Mouse (Mus musculus) liver, embryonic 14.5 days (tissue): ENCODE measurements around the gene Ngfr. TPM values are rescaled to one million over a fixed set of nuclear protein-coding genes. Genes with fewer than 3 reads are reported as not detected.

Experiments
- ATAC-seq: fragments of 200-750 bp; cut with Nextera tagmentation; 2 replicates; pipeline ENCODE4 v1.8.0; 2017; ENCODE audit warnings: moderate number of reproducible peaks, mild to moderate bottlenecking, moderate library complexity; ENCODE audit not compliant: insufficient read depth
- DNase-seq, 3 experiments: peaks; one replicate each; pipeline ENCODE4 v3.0.0-alpha.2; 2012 to 2013; ENCODE audit warnings: low read depth in 3 of 3, low spot score in 3 of 3
- H3K27ac ChIP-seq: fragments of 300-500 bp; sonication (generic); 2 replicates; pipeline ENCODE4 v1.5.1; 2014; ENCODE audit warnings: moderate library complexity, mild to moderate bottlenecking, control low read depth, inconsistent platforms
- H3K27me3 ChIP-seq: fragments of 300-500 bp; sonication (generic); 2 replicates; pipeline ENCODE4 v1.6.1; 2014; ENCODE audit warnings: mild to moderate bottlenecking, low read length, moderate library complexity; ENCODE audit not compliant: control insufficient read depth, insufficient read depth
- H3K36me3 ChIP-seq: fragments of 300-500 bp; sonication (generic); replicated peaks from 2 replicates; pipeline ENCODE4 v1.6.1; 2014; ENCODE audit warnings: low read depth; ENCODE audit not compliant: control insufficient read depth, insufficient read depth
- H3K4me1 ChIP-seq, 2 experiments: fragments of 200-500 bp in 1 of 2; fragments of 300-500 bp in 1 of 2; sonication (generic) in 1 of 2; replicated peaks; 2 replicates each; pipeline ENCODE4 v1.6.1; 2012 to 2014; ENCODE audit warnings: antibody characterized with exemption in 1 of 2, inconsistent platforms in 1 of 2, low read length in 1 of 2; ENCODE audit not compliant: control insufficient read depth in 2 of 2, insufficient read depth in 2 of 2
- H3K4me2 ChIP-seq: fragments of 300-500 bp; sonication (generic); 2 replicates; pipeline ENCODE4 v1.6.1; 2014; ENCODE audit warnings: low read depth, mild to moderate bottlenecking, control low read depth, moderate library complexity
- H3K4me3 ChIP-seq, 2 experiments: fragments of 200-500 bp in 1 of 2; fragments of 300-500 bp in 1 of 2; sonication (generic) in 1 of 2; 2 replicates each; pipeline ENCODE4 v1.5.1; 2012 to 2014; ENCODE audit warnings: low read depth in 2 of 2, low read length in 2 of 2, mild to moderate bottlenecking in 2 of 2, control low read depth in 1 of 2, inconsistent platforms in 1 of 2, moderate library complexity in 1 of 2; ENCODE audit not compliant: insufficient read depth in 1 of 2
- H3K9ac ChIP-seq: fragments of 300-500 bp; sonication (generic); replicated peaks from 2 replicates; pipeline ENCODE4 v1.6.1; 2014; ENCODE audit warnings: mild to moderate bottlenecking, control low read depth, moderate library complexity
- H3K9me3 ChIP-seq: fragments of 300-500 bp; sonication (generic); 2 replicates; pipeline ENCODE4 v1.6.1; 2016; ENCODE audit warnings: low read length, mixed read lengths; ENCODE audit not compliant: control insufficient read depth
- CTCF ChIP-seq: IDR thresholded peaks from 2 replicates; pipeline ENCODE4 v1.5.1; 2016; ENCODE audit warnings: antibody characterized with exemption, low read depth, control low read depth
- EP300 ChIP-seq: IDR thresholded peaks from 2 replicates; pipeline ENCODE4 v1.6.1; 2016; ENCODE audit warnings: antibody characterized with exemption, low read depth
- WGBS: fragments of 180-500 bp; shearing (Covaris S2); extraction: QIAGEN DNeasy Blood & Tissue Kit; methylation state at CpG from one replicate; pipeline ENCODE4 v1.1.7; 2014; ENCODE audit not compliant: insufficient replicate concordance; 5-methylcytosine and 5-hydroxymethylcytosine counted together
- polyA plus RNA-seq, 2 experiments: library from polyadenylated mRNA; depleted of rRNA in 1 of 2; stranded (reverse) in 1 of 2; unstranded in 1 of 2; fragments of >200 nt; fragmentation: Nextera tagmentation in 1 of 2; extraction: Ambion mirVana in 1 of 2; gene quantifications; 2 replicates each; pipeline versions ENCODE4 v1.2.1 to v1.2.3; 2012 to 2014

The Ngfr gene
- polyA plus RNA-seq, 2 experiments: 1.2 to 2.1 TPM

DNA sequence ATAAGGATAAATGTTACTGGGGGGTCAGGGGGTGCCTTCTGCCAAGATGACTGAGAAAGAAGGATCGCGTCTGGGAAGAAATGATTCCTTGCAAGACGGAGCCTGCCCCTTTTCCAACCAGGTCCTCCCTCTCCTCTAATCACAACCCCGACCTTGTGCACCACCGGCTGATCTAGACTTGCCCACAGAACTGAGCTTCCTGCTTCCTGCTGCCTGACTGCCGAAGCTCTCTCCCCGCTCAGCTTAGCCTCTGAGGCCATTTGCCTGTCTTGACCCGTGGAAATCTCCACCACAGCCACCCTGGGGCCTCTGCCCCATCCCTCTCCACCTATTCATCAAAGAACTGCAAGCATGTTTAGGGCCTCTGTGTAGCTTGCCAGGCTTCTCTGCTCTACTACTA lies 11.2 kb downstream of the Ngfr start:
- 44% methylated on average over 8 of the region's 8 CpGs for WGBS
- H3K9ac ChIP-seq: no peak overlapping the region
- no peak overlapping the region for H3K4me3 ChIP-seq
- TF ChIP-seq CTCF (no peak), EP300 (no peak)
- no peaks in the 10 kb centered on the region for H3K4me1 ChIP-seq
- ATAC-seq: no peak
- peaks cover 26% of the 10 kb centered on the region for H3K27me3 ChIP-seq
- no peak overlapping the region for H3K27ac ChIP-seq
- no peaks in the 10 kb centered on the region for H3K9me3 ChIP-seq
- no peak for DNase-seq
- no peaks in the 10 kb centered on the region for H3K36me3 ChIP-seq
- no peak overlapping the region for H3K4me2 ChIP-seq

DNA sequence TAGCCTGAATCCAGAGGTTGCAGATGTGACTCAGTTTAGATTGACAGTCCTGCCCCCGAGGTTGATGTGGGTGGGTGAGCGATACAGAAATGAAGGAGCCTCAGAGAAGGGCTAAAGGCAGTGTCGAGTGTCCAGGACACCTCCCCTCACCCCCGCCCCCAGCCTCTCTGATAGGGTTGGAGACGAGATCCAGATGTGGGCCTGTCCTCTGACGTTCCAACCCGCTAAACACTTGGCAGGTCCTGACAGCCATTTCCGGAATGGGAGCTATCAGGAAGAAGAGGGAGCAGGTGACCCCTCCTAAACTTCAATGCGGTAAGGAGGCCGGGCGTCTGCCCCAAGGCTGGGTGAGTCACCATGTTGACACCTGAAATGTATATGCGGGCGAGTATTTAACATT lies 11.7 kb downstream of the Ngfr start:
- DNase-seq (no peak), ATAC-seq (no peak)
- no peaks in the 10 kb centered on the region for H3K4me1 ChIP-seq

DNA sequence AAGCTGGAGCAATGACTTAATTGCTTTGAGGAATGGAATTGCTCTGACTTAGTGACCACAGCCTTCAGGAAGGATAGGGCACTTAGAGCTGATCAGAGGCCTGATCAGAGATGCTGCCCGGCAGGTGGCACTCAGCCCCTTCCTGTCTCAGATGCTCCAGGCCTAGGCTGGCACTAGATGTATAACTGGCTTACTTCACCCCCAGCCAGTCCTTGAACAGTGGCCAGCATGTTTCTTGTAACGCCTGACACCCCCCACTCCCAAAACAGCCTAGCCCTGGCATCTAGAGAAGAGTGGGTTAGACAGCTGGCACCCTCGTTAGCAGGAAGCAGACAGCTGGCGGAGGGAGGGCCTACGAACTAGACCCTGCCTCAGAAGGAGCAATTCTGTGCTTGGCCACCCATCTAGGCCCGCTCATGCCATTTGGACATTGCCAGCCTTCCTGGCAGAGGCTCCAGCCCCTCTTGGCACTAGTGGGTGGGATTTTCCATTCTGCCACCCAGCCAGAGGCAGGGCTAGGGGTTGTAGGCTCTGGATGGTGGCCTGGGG lies 12.7 kb downstream of the Ngfr start:
- H3K4me1 ChIP-seq: no peaks in the 10 kb centered on the region
- no peak for DNase-seq
- no peaks in the 10 kb centered on the region for H3K36me3 ChIP-seq
- H3K9ac ChIP-seq: no peak overlapping the region
- H3K9me3 ChIP-seq: no peaks in the 10 kb centered on the region
- peaks cover 18% of the 10 kb centered on the region for H3K27me3 ChIP-seq
- H3K27ac ChIP-seq: no peak overlapping the region
- WGBS: 58% methylated on average over 6 of the region's 6 CpGs
- ATAC-seq: no peak
- no peak overlapping the region for H3K4me3 ChIP-seq
- H3K4me2 ChIP-seq: no peak overlapping the region
- no peak for TF ChIP-seq CTCF
- no peak for TF ChIP-seq EP300

More for the DNA sequence above, 11.7 kb downstream of the Ngfr start:
- WGBS: 44% methylated on average over 13 of the region's 13 CpGs
- H3K4me2 ChIP-seq: no peak overlapping the region
- H3K27me3 ChIP-seq: peaks cover 20% of the 10 kb centered on the region
- TF ChIP-seq CTCF (no peak), EP300 (no peak)
- no peak overlapping the region for H3K9ac ChIP-seq
- no peak overlapping the region for H3K27ac ChIP-seq
- H3K36me3 ChIP-seq: no peaks in the 10 kb centered on the region
- no peaks in the 10 kb centered on the region for H3K9me3 ChIP-seq
- no peak overlapping the region for H3K4me3 ChIP-seq

DNA sequence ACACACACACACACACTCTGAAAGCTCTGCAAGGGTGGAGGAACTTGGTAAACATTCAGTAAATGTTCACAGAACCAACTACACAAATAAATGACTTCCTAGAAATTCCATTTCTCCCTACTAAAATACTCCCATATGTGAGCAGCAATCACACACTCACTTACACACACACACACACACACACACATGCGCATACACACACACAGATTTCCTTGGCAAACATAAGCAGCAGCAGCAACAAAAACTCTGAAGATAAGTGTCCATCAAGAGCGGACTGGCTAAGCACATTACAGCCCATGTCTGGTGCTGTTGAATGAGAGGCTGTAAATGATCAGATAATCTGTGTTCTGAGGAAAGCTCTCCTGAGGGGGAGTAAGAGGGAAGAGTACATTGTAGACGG lies 15.3 kb downstream of the Ngfr start:
- H3K4me3 ChIP-seq: no peak overlapping the region
- no peak for TF ChIP-seq EP300
- no peak for TF ChIP-seq CTCF
- no peak for ATAC-seq
- 53% methylated on average over 3 of the region's 3 CpGs for WGBS
- H3K36me3 ChIP-seq: no peaks in the 10 kb centered on the region
- H3K27me3 ChIP-seq: no peaks in the 10 kb centered on the region; the same call in 1 of the 2 replicates
- no peak overlapping the region for H3K9ac ChIP-seq
- no peak for DNase-seq
- no peaks in the 10 kb centered on the region for H3K4me1 ChIP-seq
- H3K4me2 ChIP-seq: no peak overlapping the region
- H3K9me3 ChIP-seq: no peaks in the 10 kb centered on the region
- H3K27ac ChIP-seq: no peak overlapping the region

DNA sequence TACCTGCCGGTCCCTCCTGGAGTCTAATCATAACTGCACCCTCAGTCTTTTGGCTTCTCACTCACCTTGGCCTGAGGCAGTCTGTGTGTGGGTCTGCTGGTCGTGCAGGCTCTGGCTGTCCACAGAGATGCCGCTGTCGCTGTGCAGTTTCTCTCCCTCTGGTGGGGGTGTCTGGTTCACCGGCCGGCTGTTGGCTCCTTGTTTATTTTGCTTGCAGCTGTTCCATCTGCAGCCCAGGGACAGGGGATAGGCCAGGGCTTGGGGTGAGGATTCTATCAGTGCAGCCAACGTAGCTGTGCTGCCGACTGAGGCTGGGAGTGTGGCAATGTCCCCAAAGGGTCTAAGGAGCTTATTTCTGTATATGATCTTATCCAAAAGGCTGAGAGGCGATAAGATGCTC lies 15.8 kb downstream of the Ngfr start:
- no peak overlapping the region for H3K9ac ChIP-seq
- WGBS: 32% methylated on average over 9 of the region's 9 CpGs

More for the DNA sequence above, 15.8 kb downstream of the Ngfr start:
- no peak overlapping the region for H3K4me3 ChIP-seq
- no peak for ATAC-seq
- DNase-seq: no peak
- no peak overlapping the region for H3K4me2 ChIP-seq
- H3K4me1 ChIP-seq: no peaks in the 10 kb centered on the region
- no peak overlapping the region for H3K27ac ChIP-seq
- no peaks in the 10 kb centered on the region for H3K36me3 ChIP-seq
- TF ChIP-seq CTCF (no peak), EP300 (no peak)
- H3K9me3 ChIP-seq: no peaks in the 10 kb centered on the region
- no peaks in the 10 kb centered on the region; the same call in 1 of the 2 replicates for H3K27me3 ChIP-seq
